Comparison of ENCODE assay signal across 8 mouse cellular contexts in genomic region chr3:104961066-104962059, GRCm38 (mm10). TPM values are rescaled to one million over a fixed set of nuclear protein-coding genes. Genes with fewer than 3 reads are reported as not detected.
DNase-seq lines count a peak whose midpoint lies in the region; ATAC-seq lines count a peak whose summit lies in the region.

Wnt2b (minus strand) TSS chr3:104961921.

- no peaks in the 10 kb centered on the region for H3K36me3 ChIP-seq in forebrain, embryonic 15.5 days
- no peaks in the 10 kb centered on the region for H3K36me3 ChIP-seq in kidney, embryonic 15.5 days
- H3K36me3 ChIP-seq in midbrain, embryonic 12.5 days: no peaks in the 10 kb centered on the region

- peak; percentile 36 for DNase-seq in gastrocnemius, postnatal 14 days
- DNase-seq in gastrocnemius, adult 18-20 months (ENCODE audit: low spot score): no peak
- DNase-seq in R1 (ENCODE audit: low read depth, low spot score): peak; percentile 30
- DNase-seq in layer of hippocampus, adult 18-20 months (ENCODE audit: low spot score in 2 of 2): no peak
- DNase-seq in left cerebral cortex, postnatal 14 days (ENCODE audit: low spot score in 2 of 2): no peak

- peak within 1 kb of the TSS; percentile 53 for H3K4me3 ChIP-seq in forebrain, embryonic 15.5 days
- H3K4me3 ChIP-seq in kidney, embryonic 15.5 days (replicated peaks): peak within 1 kb of the TSS; percentile 51
- H3K4me3 ChIP-seq in midbrain, embryonic 12.5 days: peak within 1 kb of the TSS; percentile 56

- H3K9ac ChIP-seq in forebrain, embryonic 15.5 days (replicated peaks): peak within 1 kb of the TSS; percentile 45
- peak within 1 kb of the TSS; percentile 33; the same call in 1 of the 2 replicates for H3K9ac ChIP-seq in kidney, embryonic 15.5 days
- H3K9ac ChIP-seq in midbrain, embryonic 12.5 days (replicated peaks): peak within 1 kb of the TSS; percentile 46

- H3K27me3 ChIP-seq in forebrain, embryonic 15.5 days: peaks cover 46% of the 10 kb centered on the region
- H3K27me3 ChIP-seq in kidney, embryonic 15.5 days: peaks cover 89% of the 10 kb centered on the region
- peaks cover 89% of the 10 kb centered on the region for H3K27me3 ChIP-seq in midbrain, embryonic 12.5 days

- intact Hi-C loops in gastrocnemius, postnatal 14 days (cut with DNase I; ENCODE audit: low total_unique reads): loop anchor here (10.0 kb wide), 3 partner anchors 87 to 247 kb away; partner anchors contain the start of genes Fam19a3, Ppm1j and Rhoc
- intact Hi-C loops in left cerebral cortex, postnatal 14 days (cut with DNase I): loop anchor here (10.0 kb wide), 1 partner anchor 247 kb away; no protein-coding TSS in a partner anchor

- peak; percentile 72 for ATAC-seq in forebrain, embryonic 15.5 days (replicated peaks)
- peak; percentile 67 for ATAC-seq in kidney, embryonic 15.5 days (replicated peaks; ENCODE audit: low FRiP score)
- ATAC-seq in midbrain, embryonic 12.5 days (ENCODE audit: low FRiP score, low read depth): peak; percentile 53

- H3K27ac ChIP-seq in forebrain, embryonic 15.5 days (replicated peaks): no peak within 1 kb of the TSS
- H3K27ac ChIP-seq in kidney, embryonic 15.5 days: no peak within 1 kb of the TSS
- H3K27ac ChIP-seq in midbrain, embryonic 12.5 days (replicated peaks): no peak within 1 kb of the TSS

- H3K4me2 ChIP-seq in forebrain, embryonic 15.5 days (replicated peaks): peak within 1 kb of the TSS; percentile 68
- peak within 1 kb of the TSS; percentile 83 for H3K4me2 ChIP-seq in kidney, embryonic 15.5 days
- peak within 1 kb of the TSS; percentile 77 for H3K4me2 ChIP-seq in midbrain, embryonic 12.5 days (replicated peaks)

- peaks cover 16% of the 10 kb centered on the region for H3K4me1 ChIP-seq in forebrain, embryonic 15.5 days
- peaks cover 37% of the 10 kb centered on the region for H3K4me1 ChIP-seq in kidney, embryonic 15.5 days
- peaks cover 22% of the 10 kb centered on the region for H3K4me1 ChIP-seq in midbrain, embryonic 12.5 days

- H3K9me3 ChIP-seq in forebrain, embryonic 15.5 days: no peaks in the 10 kb centered on the region
- no peaks in the 10 kb centered on the region for H3K9me3 ChIP-seq in kidney, embryonic 15.5 days (replicated peaks)
- H3K9me3 ChIP-seq in midbrain, embryonic 12.5 days: no peaks in the 10 kb centered on the region

- 1% methylated on average over 70 of the region's 87 CpGs for WGBS in forebrain, embryonic 15.5 days
- 2% methylated on average over 85 of the region's 87 CpGs for WGBS in kidney, embryonic 15.5 days
- 2% methylated on average over 76 of the region's 87 CpGs for WGBS in midbrain, embryonic 12.5 days

RNA-seq across cellular contexts. Expression of gene Wnt2b, which starts in this region (rescaled TPM):
- total RNA-seq in gastrocnemius, postnatal 14 days (2021): under 1 TPM; 0.78 to 0.86 TPM
- total RNA-seq in gastrocnemius, adult 18-20 months (2021): under 1 TPM; 0.21 to 0.31 TPM
- 0.61 and 0.76 TPM in 2 replicates for polyA plus RNA-seq in forebrain, embryonic 15.5 days (2015; fragmentation: Nextera tagmentation; extraction: Ambion mirVana)
- polyA plus RNA-seq in kidney, embryonic 15.5 days (2015; fragmentation: Nextera tagmentation; extraction: Ambion mirVana): 0.36 and 1.1 TPM in 2 replicates
- polyA plus RNA-seq in midbrain, embryonic 12.5 days (2016; fragmentation: Nextera tagmentation; extraction: Ambion mirVana): 1.3 and 1.7 TPM in 2 replicates
- under 1 TPM; 0.28 to 0.40 TPM for total RNA-seq in layer of hippocampus, adult 18-20 months (2021)
- 1 to 10 TPM; 2.5 to 3.4 TPM for total RNA-seq in left cerebral cortex, postnatal 14 days (2021)

Comparison
In these comparisons a context has a peak if more than half of its experiments do, and no peak if none do; other contexts are left out.
1. Peak in DNase-seq in gastrocnemius, postnatal 14 days; RNA of the gene not detected or under 1 TPM.
2. Peak in ATAC-seq, H3K4me3 ChIP-seq, H3K9ac ChIP-seq and H3K4me2 ChIP-seq in forebrain, embryonic 15.5 days; RNA of the gene not detected or under 1 TPM.